Mouse (Mus musculus): Measurements from ENCODE around the gene Gm10447. TPM values are rescaled to one million over a fixed set of nuclear protein-coding genes. Genes with fewer than 3 reads are reported as not detected.

Gm10447 gene
- under 1 TPM in 1 of 4 experiments, not detected in 3; 0.11 TPM for total RNA-seq (2022)

DNA sequence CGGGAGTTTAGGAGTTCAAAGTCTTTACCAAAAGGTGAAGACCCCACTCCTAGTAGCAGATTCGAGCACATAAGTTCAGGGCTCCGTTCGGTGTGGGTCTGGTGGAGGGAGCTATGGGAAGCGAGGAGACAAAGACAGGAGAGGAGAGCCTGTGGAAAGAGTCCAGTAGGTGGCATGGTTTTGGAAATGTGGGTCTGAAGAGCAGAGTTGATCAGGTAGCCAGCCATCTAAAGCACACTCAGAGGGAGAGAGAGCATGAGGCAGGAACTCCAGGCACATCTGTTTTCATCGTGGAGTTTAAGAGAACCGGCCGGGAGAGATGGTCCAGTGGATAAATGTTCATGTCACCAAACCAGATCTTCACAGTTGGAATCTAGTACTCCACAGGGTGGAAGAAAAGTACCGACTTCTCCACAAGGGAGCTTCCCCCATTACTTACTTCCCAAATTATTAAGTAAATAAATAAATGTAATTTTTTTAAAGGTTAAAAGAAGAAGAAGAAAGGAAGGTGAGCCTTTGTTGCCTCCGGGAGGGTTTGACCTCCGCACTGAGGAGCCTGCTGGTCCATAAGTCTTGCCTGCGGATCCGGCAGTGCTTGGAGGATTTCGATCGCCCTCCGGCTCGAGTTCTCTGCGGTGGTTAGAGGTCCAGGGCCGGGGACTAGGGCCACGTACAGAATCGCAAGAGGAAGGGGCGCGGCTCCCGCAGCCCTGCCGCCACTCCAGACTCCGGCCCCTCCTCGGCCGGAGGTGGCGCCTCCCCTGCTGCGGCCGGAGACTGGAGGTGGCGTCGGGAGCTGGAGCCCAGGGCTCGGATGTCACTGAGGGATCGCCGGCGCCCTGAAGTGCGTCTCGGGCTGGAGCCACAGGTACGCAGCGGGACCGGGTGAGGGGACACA, at the start of gene Gm10447, which contains the start of gene Shroom1:
TSS of gene Gm10447 (minus strand) at position 637 of the 898 bp plus-strand sequence.
TSS of gene Shroom1 (plus strand) at position 732 of the 898 bp plus-strand sequence.
- peak; percentile 25 to 42 for DNase-seq (ENCODE audit: low spot score in 2 of 2)

DNA sequence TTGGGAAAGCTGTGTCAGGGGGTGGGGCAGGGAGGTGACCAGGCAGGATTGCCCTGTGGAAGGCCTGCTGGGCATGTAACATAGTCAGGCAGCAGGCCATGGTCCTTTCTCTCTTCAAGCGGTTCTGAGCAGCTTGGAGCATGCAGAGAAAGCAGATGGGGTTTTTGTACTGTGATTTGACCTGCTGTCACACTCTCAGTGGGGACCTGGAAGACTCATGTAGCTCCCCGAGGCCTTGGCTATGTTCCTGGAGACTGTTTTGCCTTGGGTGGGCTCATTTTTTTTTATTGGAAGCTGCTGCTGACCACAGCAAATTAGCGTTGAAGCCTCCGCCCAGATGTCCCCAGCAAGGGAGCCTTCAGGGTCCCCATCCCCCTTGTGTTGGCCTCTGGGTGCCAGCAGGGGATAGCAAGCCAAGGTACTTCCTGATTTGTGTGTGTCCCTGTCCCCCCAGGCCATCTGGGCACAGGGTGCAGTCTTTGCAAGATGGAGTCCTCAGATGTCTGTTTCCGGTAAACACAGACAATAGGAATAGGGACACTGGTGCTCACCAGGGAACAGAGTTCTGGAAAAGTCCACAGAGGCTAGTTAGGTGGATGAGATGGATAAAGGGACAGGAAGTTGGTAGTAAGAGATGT, 48.2 kb upstream of the Gm10447 start:
- DNase-seq (ENCODE audit: low spot score in 2 of 2), result no peak

- no peak for DNase-seq (ENCODE audit: low spot score in 2 of 2)
Observed at GRCm38 (mm10) chr11:53504376-53504775, 47.5 kb upstream of the Gm10447 start.

DNA sequence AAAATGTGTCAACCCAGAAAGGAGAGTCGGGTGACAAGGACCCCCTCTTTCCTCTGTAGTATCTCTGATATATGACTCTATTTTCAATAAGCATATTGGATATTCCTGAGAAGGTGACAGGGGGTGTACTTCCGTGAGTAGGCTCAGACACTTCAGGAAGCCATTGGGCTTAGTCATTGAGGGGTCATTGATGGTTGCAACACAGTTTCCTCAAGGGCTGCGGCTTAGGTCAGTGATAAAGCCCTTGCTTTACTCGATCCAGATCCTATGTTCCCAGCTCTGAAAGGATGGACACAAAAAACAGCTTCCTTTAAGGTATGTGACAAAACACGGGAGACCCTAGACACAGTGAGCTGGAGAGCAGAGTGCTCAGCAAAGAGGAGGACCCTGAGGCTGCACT, 46.8 kb upstream of the Gm10447 start:
- no peak for DNase-seq (ENCODE audit: low spot score in 2 of 2)

GRCm38 (mm10) chr11:53502039-53502765, 45.3 kb upstream of the Gm10447 start:
- no peak for DNase-seq (ENCODE audit: low spot score in 2 of 2)

- DNase-seq (ENCODE audit: low spot score in 2 of 2), result no peak
Observed at GRCm38 (mm10) chr11:53500569-53500968, 43.7 kb upstream of the Gm10447 start.

DNA sequence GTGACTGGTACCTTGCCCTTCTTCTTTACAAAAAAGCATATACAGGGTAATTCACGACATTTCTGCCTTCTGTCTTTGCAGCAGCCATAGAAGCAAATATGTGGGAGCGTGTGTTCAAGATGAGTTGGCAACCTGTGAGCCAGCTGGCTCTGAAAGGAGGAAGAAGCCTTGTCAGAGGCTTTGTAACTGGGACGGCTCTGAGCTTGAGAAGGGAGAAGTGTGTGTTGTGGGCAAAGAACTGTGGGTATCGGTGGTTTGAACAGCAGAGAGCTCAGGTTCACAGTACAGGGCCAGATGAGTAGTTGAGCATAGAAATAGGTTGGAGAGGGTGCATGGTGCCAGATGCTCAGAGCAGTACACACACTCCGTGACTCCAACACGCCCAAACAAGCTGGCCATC, 40.0 kb upstream of the Gm10447 start:
- DNase-seq (ENCODE audit: low spot score in 2 of 2), result no peak

GRCm38 (mm10) chr11:53495417-53495816, 38.5 kb upstream of the Gm10447 start:
- DNase-seq (ENCODE audit: low spot score in 2 of 2), result no peak

GRCm38 (mm10) chr11:53493243-53493955, 36.5 kb upstream of the Gm10447 start:
- no peak for DNase-seq (ENCODE audit: low spot score in 2 of 2)

GRCm38 (mm10) chr11:53491954-53492401, 35.1 kb upstream of the Gm10447 start:
- DNase-seq (ENCODE audit: low spot score in 2 of 2), result no peak

DNA sequence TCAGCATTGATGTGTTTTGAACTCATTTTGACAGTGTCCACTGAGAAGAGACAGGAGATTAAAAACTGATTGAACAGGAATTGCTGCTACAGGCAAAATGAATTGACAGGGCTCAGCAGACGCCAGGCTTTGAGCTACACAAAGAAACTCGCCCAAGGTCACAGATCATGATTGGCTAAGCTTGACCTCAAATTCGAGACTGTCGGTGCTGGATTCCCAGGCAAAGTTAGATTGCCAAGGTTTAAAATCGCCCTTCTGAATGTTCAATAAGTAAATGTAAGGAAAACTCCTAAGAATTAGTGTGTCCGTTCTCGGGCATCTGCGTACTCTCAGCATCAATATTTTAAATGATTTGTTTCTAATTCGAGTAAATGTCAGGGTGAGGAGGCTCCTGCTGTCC, 32.5 kb upstream of the Gm10447 start:
- no peak for DNase-seq (ENCODE audit: low spot score in 2 of 2)

DNA sequence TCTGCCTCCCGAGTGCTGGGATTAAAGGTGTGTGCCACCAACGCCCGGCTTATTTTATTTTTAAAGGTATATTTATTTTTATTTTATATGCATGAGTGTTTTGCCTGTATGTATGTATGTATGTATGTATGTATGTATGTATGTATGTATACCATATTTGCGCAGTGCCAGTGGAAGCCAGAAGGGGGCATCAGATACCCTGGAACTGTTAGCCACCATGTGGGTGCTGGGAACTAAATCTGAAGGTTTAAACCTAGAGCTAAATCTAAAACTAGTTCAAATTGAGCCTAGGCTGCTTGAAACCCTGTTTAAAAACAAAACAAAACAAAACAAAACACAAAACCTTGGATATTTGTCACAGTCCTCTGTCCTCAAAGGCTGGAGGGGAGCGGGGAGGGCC, 32.1 kb upstream of the Gm10447 start:
- DNase-seq (ENCODE audit: low spot score in 2 of 2), result no peak

GRCm38 (mm10) chr11:53486822-53487594, 30.1 kb upstream of the Gm10447 start:
- no peak for DNase-seq (ENCODE audit: low spot score in 2 of 2)

GRCm38 (mm10) chr11:53486351-53486750, 29.4 kb upstream of the Gm10447 start:
- no peak for DNase-seq (ENCODE audit: low spot score in 2 of 2)

GRCm38 (mm10) chr11:53485719-53486118, 28.8 kb upstream of the Gm10447 start:
- DNase-seq (ENCODE audit: low spot score in 2 of 2), result no peak

GRCm38 (mm10) chr11:53483159-53483891, 26.4 kb upstream of the Gm10447 start:
- no peak for DNase-seq (ENCODE audit: low spot score in 2 of 2)

GRCm38 (mm10) chr11:53481088-53481730, 24.3 kb upstream of the Gm10447 start:
- no peak for DNase-seq (ENCODE audit: low spot score in 2 of 2)

- no peak for DNase-seq (ENCODE audit: low spot score in 2 of 2)
Observed at GRCm38 (mm10) chr11:53479783-53480301, 22.9 kb upstream of the Gm10447 start, which contains the start of the genes Gm9945 and Sowaha. Gm9945 (plus strand) TSS chr11:53480166. Sowaha (minus strand) TSS chr11:53480274.

All from gastrocnemius, adult 8-10 months (tissue).